Mouse (Mus musculus) testis, adult 2 months (tissue): ENCODE measurements around the gene Bclaf1.

Source experiments
- CTCF ChIP-seq: fragments of 200-500 bp; IDR thresholded peaks from 2 replicates; pipeline ENCODE4 v1.5.1; 2012; ENCODE audit warnings: low read depth, mild to moderate bottlenecking, inconsistent platforms, low read length, moderate library complexity; ENCODE audit not compliant: control insufficient read depth, insufficient read depth, insufficient replicate concordance
- POLR2A ChIP-seq: fragments of 200-500 bp; IDR thresholded peaks from 2 replicates; pipeline ENCODE4 v1.6.1; 2012; ENCODE audit warnings: low read depth, mild to moderate bottlenecking, inconsistent platforms, low read length, moderate library complexity; ENCODE audit not compliant: control insufficient read depth

DNA sequence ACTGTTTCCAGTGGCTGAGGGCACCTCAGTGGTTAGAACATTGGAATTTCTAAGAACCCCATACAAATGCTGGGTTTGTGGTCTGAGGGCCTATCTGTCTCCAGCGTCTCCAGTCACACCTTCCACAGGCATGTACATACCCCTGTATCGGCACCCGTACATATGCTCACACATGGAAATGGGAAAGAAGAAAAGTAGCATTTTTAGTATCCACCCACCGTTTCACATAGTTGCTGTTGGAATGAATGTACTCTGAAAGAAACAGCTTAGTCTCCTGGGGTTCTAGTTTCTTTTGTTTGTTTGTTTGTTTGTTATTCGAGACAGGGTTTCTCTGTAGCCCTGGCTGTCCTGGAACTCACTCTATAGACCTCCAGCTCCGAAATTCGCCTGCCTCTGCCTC lies 25.6 kb downstream of the Bclaf1 start:
- TF ChIP-seq CTCF = no peak
- no peak for TF ChIP-seq POLR2A
